18 mouse cellular contexts compared by ENCODE assay signal in genomic region chr5:31116354-31116753, GRCm38 (mm10). TPM values are rescaled to one million over a fixed set of nuclear protein-coding genes. Genes with fewer than 3 reads are reported as not detected.
DNase-seq lines count a peak whose midpoint lies in the region; ATAC-seq and TF ChIP-seq lines count a peak whose summit lies in the region.
"Had no signal": no experiment of that assay in that cellular context is flagged by ENCODE, and none has a peak within 500 bp of the region (broad histone marks: within the 10 kb centered on the region; RNA-seq: fewer than 3 reads in every experiment).

Gene Trim54, plus strand, starts transcription at chr5:31116712.

- TF ChIP-seq POLR2A in kidney, adult 2 months (IDR thresholded peaks at IDR 0.05; ENCODE audit: low read depth, low read length), result no peak

- no peak for ATAC-seq in limb, embryonic 13.5 days (ENCODE audit: low FRiP score, low read depth)
- ATAC-seq in heart, embryonic 15.5 days (replicated peaks; ENCODE audit: insufficient number of reproducible peaks, insufficient read depth, low FRiP score, low read depth), result peak; percentile 66; the same call in 1 of the 2 replicates
- ATAC-seq in megakaryocyte-erythroid progenitor cell, adult 5-6 weeks (replicated peaks; ENCODE audit: low FRiP score, low TSS enrichment, poor library complexity, severe bottlenecking), result no peak
- ATAC-seq: liver, embryonic 12.5 days had no signal

- WGBS in limb, embryonic 13.5 days, result 33% methylated on average over 3 of the region's 3 CpGs
- 31% methylated on average over 3 of the region's 3 CpGs for WGBS in limb, embryonic 10.5 days
- WGBS in heart, embryonic 15.5 days, result 12% methylated on average over 3 of the region's 3 CpGs
- 24% methylated on average over 3 of the region's 3 CpGs for WGBS in kidney, adult 2 months

- peaks cover 6% of the 10 kb centered on the region; the same call in 1 of the 2 replicates for H3K9me3 ChIP-seq in limb, embryonic 13.5 days
- no peaks in the 10 kb centered on the region for H3K9me3 ChIP-seq in limb, embryonic 10.5 days (replicated peaks)
- no peaks in the 10 kb centered on the region for H3K9me3 ChIP-seq in heart, embryonic 15.5 days (replicated peaks)
- H3K9me3 ChIP-seq: hindbrain, embryonic 13.5 days; liver, embryonic 12.5 days; midbrain, embryonic 12.5 days had no signal

- H3K4me3 ChIP-seq in limb, embryonic 13.5 days, result no peak within 1 kb of the TSS
- no peak within 1 kb of the TSS for H3K4me3 ChIP-seq in limb, embryonic 10.5 days
- peak within 1 kb of the TSS; percentile 39 for H3K4me3 ChIP-seq in heart, embryonic 15.5 days
- no peak within 1 kb of the TSS for H3K4me3 ChIP-seq in kidney, adult 2 months (ENCODE audit: insufficient read depth, low read depth, low read length)
- H3K4me3 ChIP-seq: hindbrain, embryonic 13.5 days; left cerebral cortex, adult 2 months; liver, embryonic 12.5 days; midbrain, embryonic 12.5 days had no signal

- no peaks in the 10 kb centered on the region for H3K4me1 ChIP-seq in limb, embryonic 13.5 days
- H3K4me1 ChIP-seq in limb, embryonic 10.5 days, result no peaks in the 10 kb centered on the region
- H3K4me1 ChIP-seq in heart, embryonic 15.5 days (replicated peaks), result peaks cover 8% of the 10 kb centered on the region; the same call in 1 of the 2 replicates
- H3K4me1 ChIP-seq in kidney, adult 2 months (ENCODE audit: control insufficient read depth, insufficient read depth, low read length), result no peaks in the 10 kb centered on the region
- H3K4me1 ChIP-seq: hindbrain, embryonic 13.5 days; liver, embryonic 12.5 days; midbrain, embryonic 12.5 days had no signal

- DNase-seq in limb, embryonic 10.5 days (ENCODE audit: low spot score), result no peak
- DNase-seq in heart, adult 11 months, result peak; percentile 98
- DNase-seq in skeletal muscle tissue, adult 2 months (ENCODE audit: low read depth, low spot score), result peak; percentile 92
- no peak for DNase-seq in kidney, adult 2 months
- no peak for DNase-seq in spleen, postnatal 14 days (ENCODE audit: low spot score in 2 of 2)
- DNase-seq: adrenal gland, postnatal 14 days; cerebellum, postnatal 10 days; kidney, adult 11 months; kidney, postnatal 4 days; lung, postnatal 10 days; right cerebral cortex, postnatal 25 days had no signal

- H3K27ac ChIP-seq in limb, embryonic 13.5 days, result no peak within 1 kb of the TSS
- H3K27ac ChIP-seq in limb, embryonic 10.5 days, result no peak within 1 kb of the TSS
- peak within 1 kb of the TSS; percentile 69 for H3K27ac ChIP-seq in heart, embryonic 15.5 days
- no peak within 1 kb of the TSS for H3K27ac ChIP-seq in kidney, adult 2 months (ENCODE audit: insufficient read depth, low read depth, low read length)
- H3K27ac ChIP-seq: hindbrain, embryonic 13.5 days; left cerebral cortex, adult 2 months; liver, embryonic 12.5 days; midbrain, embryonic 12.5 days had no signal

- no peaks in the 10 kb centered on the region for H3K36me3 ChIP-seq in limb, embryonic 13.5 days
- no peaks in the 10 kb centered on the region for H3K36me3 ChIP-seq in limb, embryonic 10.5 days
- no peaks in the 10 kb centered on the region for H3K36me3 ChIP-seq in heart, embryonic 15.5 days
- H3K36me3 ChIP-seq in kidney, adult 2 months (ENCODE audit: control insufficient read depth, insufficient read depth, low read length), result no peaks in the 10 kb centered on the region
- H3K36me3 ChIP-seq: hindbrain, embryonic 13.5 days; liver, embryonic 12.5 days; midbrain, embryonic 12.5 days had no signal

- no peak within 1 kb of the TSS for H3K4me2 ChIP-seq in limb, embryonic 13.5 days (replicated peaks)
- peak within 1 kb of the TSS; percentile 57 for H3K4me2 ChIP-seq in heart, embryonic 15.5 days
- H3K4me2 ChIP-seq: hindbrain, embryonic 13.5 days; liver, embryonic 12.5 days; midbrain, embryonic 12.5 days had no signal

- no peak for TF ChIP-seq CTCF in kidney, adult 2 months (conservative IDR thresholded peaks at IDR 0.05; ENCODE audit: insufficient read depth, insufficient read length, low read depth, low read length)

- 0 out of 2 replicates have a peak within 1 kb of the TSS, but pooled peaks have one; percentile 19 for H3K9ac ChIP-seq in limb, embryonic 13.5 days
- 0 out of 2 replicates have a peak within 1 kb of the TSS, but pooled peaks have one; percentile 17 for H3K9ac ChIP-seq in heart, embryonic 15.5 days
- H3K9ac ChIP-seq: hindbrain, embryonic 13.5 days; liver, embryonic 12.5 days; midbrain, embryonic 12.5 days had no signal

- peaks cover 21% of the 10 kb centered on the region; the same call in 1 of the 2 replicates for H3K27me3 ChIP-seq in limb, embryonic 13.5 days
- H3K27me3 ChIP-seq in limb, embryonic 10.5 days (ENCODE audit: low read depth, poor library complexity, severe bottlenecking), result peaks cover 17% of the 10 kb centered on the region
- peaks cover 5% of the 10 kb centered on the region; the same call in 1 of the 2 replicates for H3K27me3 ChIP-seq in heart, embryonic 15.5 days
- no peaks in the 10 kb centered on the region for H3K27me3 ChIP-seq in kidney, adult 2 months (replicated peaks; ENCODE audit: control insufficient read depth, insufficient read depth, low read length)

RNA-seq across cellular contexts. Expression of gene Trim54, which starts in this region (rescaled TPM):
- 7.2 and 8.1 TPM in 2 replicates for polyA plus RNA-seq in limb, embryonic 13.5 days (2015; fragmentation: Nextera tagmentation; extraction: Ambion mirVana)
- polyA plus RNA-seq in limb, embryonic 10.5 days (2016; fragmentation: Nextera tagmentation; extraction: Ambion mirVana), result 0.23 TPM in 1 of 2 replicates, not detected in the other
- polyA plus RNA-seq in heart, embryonic 15.5 days (2015; fragmentation: Nextera tagmentation; extraction: Ambion mirVana), result 8.0 and 9.9 TPM in 2 replicates
- 0.05 and 3.9 TPM in 2 replicates for polyA plus RNA-seq in kidney, adult 2 months (2012; rRNA removed)
- not detected in 2 replicates for total RNA-seq in megakaryocyte-erythroid progenitor cell, adult 5-6 weeks (2014; fragmentation: Nextera tagmentation)
- not detected in 2 replicates for total RNA-seq in megakaryocyte-erythroid progenitor cell, adult 5-6 weeks (2017)
- total RNA-seq: adrenal gland, postnatal 14 days had no signal
- polyA plus RNA-seq: liver, embryonic 12.5 days; midbrain, embryonic 12.5 days had no signal

Comparison
In these comparisons a context has a peak if more than half of its experiments do, and no peak if none do; other contexts are left out.
1. DNase-seq: peak in heart, adult 11 months (single experiment) and skeletal muscle tissue, adult 2 months (single experiment); none in limb, embryonic 10.5 days (single experiment), kidney, adult 2 months (single experiment) and spleen, postnatal 14 days (0 of 2).